Mouse (Mus musculus): ENCODE results near the gene Banp.

DNA sequence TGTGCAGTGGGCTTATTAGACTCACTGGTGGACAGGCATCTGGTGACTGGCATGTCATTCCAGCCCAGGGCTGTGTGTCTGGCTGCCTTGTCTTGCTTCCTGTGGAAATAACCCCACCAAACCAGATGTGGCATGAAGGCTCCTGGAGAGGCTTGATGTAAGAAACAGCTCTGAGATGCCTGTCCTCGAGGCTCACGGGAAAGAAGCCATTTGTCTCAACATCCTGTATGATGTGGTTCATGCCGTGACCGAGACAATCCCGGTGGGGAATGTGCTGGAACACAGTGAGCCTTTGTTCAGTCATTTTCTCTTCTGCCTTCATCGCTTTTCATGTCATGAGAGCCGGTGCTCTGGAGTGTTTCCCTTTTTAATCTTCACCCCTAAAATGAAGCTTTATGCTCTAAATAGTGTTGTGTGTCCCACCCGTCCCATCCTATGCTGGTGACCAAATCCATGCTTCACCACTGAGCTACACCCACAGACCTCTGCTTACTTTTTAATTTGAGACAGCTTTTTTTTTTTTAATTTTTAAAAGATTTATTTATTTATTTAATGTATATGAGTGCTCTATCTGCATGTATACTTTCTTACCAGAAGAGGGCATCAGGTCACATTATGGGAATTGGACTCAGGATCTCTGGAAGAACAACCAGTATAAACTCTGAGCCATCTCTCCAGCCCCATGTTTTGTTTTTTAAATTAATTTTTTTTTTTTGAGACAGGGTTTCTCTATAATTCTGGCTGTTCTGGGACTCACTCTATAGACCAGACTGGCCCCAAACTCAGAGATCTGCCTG lies 15.4 kb downstream of the Banp start:
- no peak for TF ChIP-seq POLR2A (IDR thresholded peaks at IDR 0.05; ENCODE audit: borderline replicate concordance, extremely low read depth, insufficient read depth, insufficient read length, poor library complexity, severe bottlenecking)
- no peak for TF ChIP-seq CTCF (IDR thresholded peaks at IDR 0.05; ENCODE audit: borderline replicate concordance, extremely low read depth, insufficient read depth, insufficient read length)

Data from brain, embryonic 14.5 days (tissue).